Mouse (Mus musculus) liver, adult (tissue): ENCODE data around the gene Misp.

Experiments used
- GATA4 ChIP-seq: IDR thresholded peaks from 2 replicates; pipeline ENCODE4 v1.6.1; 2014; ENCODE audit warnings: mild to moderate bottlenecking, low read length; ENCODE audit not compliant: insufficient replicate concordance

Misp gene

DNA sequence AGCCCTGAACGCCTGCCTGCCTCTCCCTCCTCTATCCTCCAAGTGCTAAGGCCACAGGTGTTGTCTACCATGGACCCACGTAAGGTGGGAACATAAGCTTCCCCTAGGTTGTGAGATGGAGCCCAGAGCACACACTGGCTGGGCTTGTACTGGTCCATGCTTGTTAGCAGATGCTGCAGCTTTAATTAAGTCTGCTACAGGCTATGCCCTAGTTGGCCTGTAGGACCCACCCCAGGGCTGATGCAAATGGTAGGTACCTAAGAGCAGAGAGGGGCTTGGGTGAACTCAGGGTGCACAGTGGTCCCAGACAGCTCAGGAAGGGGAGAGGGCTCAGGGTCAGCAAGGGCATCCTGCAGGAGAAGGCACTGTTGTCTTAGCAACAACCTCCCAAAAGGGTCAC, 31.2 kb upstream of the Misp start:
- no peak for TF ChIP-seq GATA4

GRCm38 (mm10) chr10:79790861-79791260, 29.9 kb upstream of the Misp start, which contains the start of gene Prss57:
Prss57 (minus strand) TSS chr10:79790961.
- TF ChIP-seq GATA4: no peak

GRCm38 (mm10) chr10:79792339-79793040, 28.3 kb upstream of the Misp start:
- no peak for TF ChIP-seq GATA4

GRCm38 (mm10) chr10:79793051-79793737, 27.6 kb upstream of the Misp start, which contains the start of gene Palm:
Palm (plus strand) TSS chr10:79793572.
- no peak for TF ChIP-seq GATA4

DNA sequence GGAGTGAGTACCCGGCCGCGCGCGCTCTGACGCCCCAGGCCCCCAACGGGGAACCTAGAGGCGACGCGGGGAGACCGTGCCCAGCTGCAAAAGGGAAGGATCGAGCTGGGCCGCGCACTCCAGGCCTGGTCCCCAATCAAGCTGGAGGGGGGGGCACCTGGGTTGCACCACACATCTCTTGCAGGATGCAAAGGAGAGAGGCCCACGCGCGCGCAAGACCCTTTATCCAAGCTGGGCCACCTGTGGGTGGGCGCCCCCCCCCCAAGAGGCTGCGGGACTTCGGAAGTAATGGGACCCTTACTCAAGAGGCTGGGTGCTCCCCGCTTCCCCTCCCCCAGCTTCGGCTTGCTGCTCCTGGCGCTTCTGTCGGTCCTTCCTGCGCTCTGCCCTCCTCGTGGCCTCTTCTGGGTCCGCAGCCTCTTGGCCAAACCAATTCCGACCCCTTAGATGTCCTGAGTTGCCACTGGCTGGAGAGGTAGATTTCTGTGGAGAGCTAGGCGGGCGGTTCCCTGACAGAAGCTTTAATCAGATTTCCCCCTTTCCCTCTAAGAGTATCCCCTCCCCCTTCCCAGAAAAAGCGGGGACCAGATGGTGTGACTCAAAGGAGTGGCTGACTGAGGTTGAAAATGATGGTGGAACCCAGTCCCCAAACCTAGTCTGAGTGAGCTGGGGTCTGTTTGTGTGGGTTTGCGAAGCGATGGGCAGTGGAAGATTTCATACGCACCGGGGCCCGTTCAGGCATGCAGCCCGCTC, 26.9 kb upstream of the Misp start:
- no peak for TF ChIP-seq GATA4

DNA sequence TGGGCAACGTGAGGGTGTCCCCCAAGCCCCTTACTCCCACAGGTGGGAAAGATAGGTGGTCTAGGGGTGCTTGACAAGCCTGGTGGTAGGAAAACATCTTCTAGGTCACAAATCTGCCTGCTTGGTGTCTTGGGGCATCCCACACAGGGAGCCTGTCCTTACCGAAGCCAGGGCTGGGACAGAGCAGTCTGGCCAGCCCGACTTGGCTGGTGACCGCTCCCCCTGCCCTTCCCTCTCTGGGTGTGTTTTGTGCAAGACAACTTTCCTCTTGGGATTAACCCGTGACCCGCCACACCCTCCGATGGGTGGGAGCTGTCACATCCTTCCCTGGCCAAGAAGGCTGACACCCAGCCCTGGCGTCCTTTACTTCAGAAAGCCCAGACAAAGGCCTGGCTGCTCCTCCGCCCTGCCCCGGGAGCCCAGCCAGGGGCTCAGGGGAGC, 26.3 kb upstream of the Misp start:
- no peak for TF ChIP-seq GATA4

- TF ChIP-seq GATA4: no peak
These were observed 24.9 kb upstream of the Misp start for GRCm38 (mm10) chr10:79795905-79796304.

DNA sequence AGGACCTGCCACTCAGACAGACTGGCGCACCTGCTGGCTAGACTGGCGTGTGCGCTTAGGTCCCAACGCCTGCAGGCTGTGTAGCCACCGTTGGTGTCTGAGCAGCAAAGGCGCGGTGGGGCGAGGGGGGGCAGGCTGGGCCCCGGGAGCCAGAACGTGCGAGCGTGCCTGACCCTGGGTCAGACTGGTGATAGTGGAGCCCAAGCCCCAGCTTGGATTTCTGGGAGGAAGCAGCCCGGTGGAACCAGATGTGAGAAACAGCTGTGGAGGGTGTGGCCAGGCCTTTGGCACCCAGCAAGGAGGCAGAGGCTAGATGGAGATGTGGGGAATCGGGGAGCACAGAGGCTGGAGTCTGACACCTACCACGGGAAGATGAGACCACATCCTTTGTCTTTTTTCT, 23.5 kb upstream of the Misp start:
- no peak for TF ChIP-seq GATA4

- no peak for TF ChIP-seq GATA4
These were observed 22.4 kb upstream of the Misp start for GRCm38 (mm10) chr10:79798289-79798928.

GRCm38 (mm10) chr10:79800508-79800907, 20.3 kb upstream of the Misp start:
- TF ChIP-seq GATA4: no peak

DNA sequence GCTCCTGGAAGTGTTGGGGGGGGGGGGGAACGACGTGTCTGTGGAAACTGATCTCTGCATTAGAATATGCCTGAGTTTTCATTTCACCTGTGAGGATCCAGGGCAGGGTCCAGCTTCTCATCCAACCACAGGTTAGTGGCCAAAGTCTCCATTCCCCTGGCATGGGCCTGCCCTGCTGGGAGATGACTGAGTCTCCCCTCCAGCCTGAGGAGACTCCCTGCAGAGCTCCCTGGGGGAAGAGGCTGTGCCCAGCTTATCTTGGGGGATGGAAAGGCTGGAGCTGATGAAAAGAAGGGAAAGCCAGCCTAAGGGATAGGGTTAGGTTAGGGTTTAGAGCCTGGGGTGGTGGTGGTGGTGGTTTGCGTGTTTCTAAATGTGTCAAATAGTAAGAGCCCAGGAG, 19.0 kb upstream of the Misp start:
- TF ChIP-seq GATA4: no peak

- no peak for TF ChIP-seq GATA4
These were observed 18.3 kb upstream of the Misp start for GRCm38 (mm10) chr10:79802331-79802971.

GRCm38 (mm10) chr10:79803716-79804323, 17.0 kb upstream of the Misp start:
- TF ChIP-seq GATA4: no peak

GRCm38 (mm10) chr10:79805636-79806035, 15.2 kb upstream of the Misp start:
- TF ChIP-seq GATA4: no peak

DNA sequence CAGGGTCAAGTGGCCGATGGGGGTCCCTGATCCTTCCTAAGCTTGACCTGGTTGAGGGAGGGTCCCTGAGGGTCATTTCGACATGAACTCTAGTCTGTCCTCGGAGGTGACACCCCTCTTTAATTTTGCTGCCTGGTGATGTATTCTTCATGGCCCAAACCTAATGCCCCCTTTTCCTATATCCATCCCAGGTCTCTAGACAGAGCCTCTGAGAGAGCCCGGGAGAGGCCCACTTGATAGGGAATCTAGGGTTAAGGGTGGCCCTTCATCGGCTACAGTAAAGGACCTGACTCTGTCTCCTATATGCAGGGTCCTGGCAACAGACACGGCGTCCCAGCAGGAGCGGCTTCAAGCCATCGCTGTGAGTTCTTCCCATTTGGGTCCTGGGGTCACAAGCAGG, 14.5 kb upstream of the Misp start:
- TF ChIP-seq GATA4: no peak

DNA sequence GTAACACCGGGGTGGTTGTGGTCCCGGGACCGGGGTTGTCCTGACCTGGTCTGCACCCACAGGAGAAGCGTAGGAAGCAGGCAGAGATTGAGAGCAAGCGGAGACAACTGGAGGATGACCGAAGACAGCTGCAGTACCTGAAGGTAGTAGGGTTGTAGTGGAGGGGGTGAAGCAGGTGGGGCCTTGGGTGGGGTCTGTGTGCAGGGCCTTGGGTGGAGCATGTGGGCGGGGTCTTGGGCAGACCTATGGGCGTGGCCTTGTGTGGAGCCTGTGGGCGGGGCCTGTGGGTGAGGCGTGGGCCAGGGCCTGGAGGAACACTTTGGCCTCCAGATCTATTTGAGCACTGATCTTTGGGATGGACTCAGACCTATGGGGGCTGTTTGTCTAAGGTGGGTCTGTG, 13.8 kb upstream of the Misp start:
- no peak for TF ChIP-seq GATA4
